Mouse (Mus musculus) embryonic facial prominence, embryonic 15.5 days (tissue): ENCODE results near the gene Hypk. TPM values are rescaled to one million over a fixed set of nuclear protein-coding genes. Genes with fewer than 3 reads are reported as not detected.
A peak's percentile ranks its signal among the peaks of the same experiment; 100 is the strongest.
"Not testable (repeated sequence)": the region's sequence is repeated elsewhere in the genome, so short reads cannot be mapped to it uniquely, and the experiment has no call there.

ENCODE experiments used
- ATAC-seq: fragments of 200-750 bp; cut with Nextera tagmentation; 2 replicates; pipeline ENCODE4 v1.8.0; 2017; ENCODE audit warnings: low read depth, moderate TSS enrichment; ENCODE audit not compliant: insufficient number of reproducible peaks, low FRiP score, low TSS enrichment
- H3K27ac ChIP-seq: fragments of 300-500 bp; sonication (generic); replicated peaks from 2 replicates; pipeline ENCODE4 v1.5.1; 2015; ENCODE audit warnings: mild to moderate bottlenecking, inconsistent platforms
- H3K27me3 ChIP-seq: fragments of 300-500 bp; sonication (generic); 2 replicates; pipeline ENCODE4 v1.6.1; 2015; ENCODE audit warnings: inconsistent platforms
- H3K36me3 ChIP-seq: fragments of 300-500 bp; sonication (generic); 2 replicates; pipeline ENCODE4 v1.6.1; 2015; ENCODE audit warnings: mild to moderate bottlenecking, inconsistent platforms
- H3K4me1 ChIP-seq: fragments of 300-500 bp; sonication (generic); 2 replicates; pipeline ENCODE4 v1.6.1; 2015; ENCODE audit warnings: inconsistent platforms
- H3K4me2 ChIP-seq: fragments of 300-500 bp; sonication (generic); replicated peaks from 2 replicates; pipeline ENCODE4 v1.6.1; 2015; ENCODE audit warnings: mild to moderate bottlenecking, inconsistent platforms
- H3K4me3 ChIP-seq: fragments of 300-500 bp; sonication (generic); replicated peaks from 2 replicates; pipeline ENCODE4 v1.5.1; 2015; ENCODE audit warnings: mild to moderate bottlenecking, inconsistent platforms
- H3K9ac ChIP-seq: fragments of 300-500 bp; sonication (generic); 2 replicates; pipeline ENCODE4 v1.6.1; 2015; ENCODE audit warnings: inconsistent platforms
- H3K9me3 ChIP-seq: fragments of 300-500 bp; sonication (generic); replicated peaks from 2 replicates; pipeline ENCODE4 v1.6.1; 2016; ENCODE audit warnings: inconsistent platforms
- WGBS: fragments of 180-500 bp; shearing (Covaris S2); methylation state at CpG from one replicate; pipeline ENCODE4 v1.1.7; 2015; 5-methylcytosine and 5-hydroxymethylcytosine counted together
- polyA plus RNA-seq: library from polyadenylated mRNA; unstranded; fragments of >200 nt; fragmentation: Nextera tagmentation; extraction: Ambion mirVana; gene quantifications from 2 replicates; pipeline ENCODE4 v1.2.1, GENCODE M21; 2015

Hypk gene
- polyA plus RNA-seq, 1 experiment from 2014 or later: 108 TPM

GRCm38 (mm10) chr2:121473301-121474179 lies 20.4 kb downstream of the Hypk start, which contains the start of gene Mfap1b:
Mfap1b (minus strand) TSS chr2:121474067.
- WGBS: 7% methylated on average over 41 of the region's 41 CpGs
- H3K27me3 ChIP-seq, H3K36me3 ChIP-seq, H3K9me3 ChIP-seq, H3K4me1 ChIP-seq: not testable (repeated sequence)
- Histone ChIP-seq H3K27ac (peak within 1 kb of the TSS; percentile 72), H3K4me2 (peak within 1 kb of the TSS; percentile 71), H3K9ac (peak within 1 kb of the TSS; percentile 64), H3K4me3 (peak within 1 kb of the TSS; percentile 65)
- ATAC-seq: peak; percentile 86

- H3K36me3 ChIP-seq: no peaks in the 10 kb centered on the region
- peak overlapping the region; percentile 65 for H3K4me3 ChIP-seq
- H3K9me3 ChIP-seq: no peaks in the 10 kb centered on the region
- 0 out of 2 replicates have a peak, but pooled peaks have one; percentile 15 for ATAC-seq
- WGBS: 31% methylated on average over 8 of the region's 8 CpGs
- H3K4me2 ChIP-seq: peak overlapping the region; percentile 71
- H3K27me3 ChIP-seq: no peaks in the 10 kb centered on the region
- H3K4me1 ChIP-seq: no peaks in the 10 kb centered on the region
- H3K9ac ChIP-seq: 0 out of 2 replicates have a peak overlapping the region, but pooled peaks have one; percentile 64
- H3K27ac ChIP-seq: peak overlapping the region; percentile 72
Observed at GRCm38 (mm10) chr2:121474180-121474535, 21.1 kb downstream of the Hypk start.

- ATAC-seq, H3K4me3 ChIP-seq, H3K4me1 ChIP-seq, H3K9ac ChIP-seq, H3K27me3 ChIP-seq, H3K9me3 ChIP-seq, H3K27ac ChIP-seq, H3K36me3 ChIP-seq, H3K4me2 ChIP-seq: not testable (repeated sequence)
- WGBS: 96% methylated on average over 2 of the region's 2 CpGs
Observed at GRCm38 (mm10) chr2:121475306-121475705, 22.2 kb downstream of the Hypk start.

GRCm38 (mm10) chr2:121477491-121478266 lies 24.6 kb downstream of the Hypk start:
- no peak overlapping the region for H3K4me3 ChIP-seq
- no peaks in the 10 kb centered on the region for H3K4me1 ChIP-seq
- no peaks in the 10 kb centered on the region for H3K9me3 ChIP-seq
- H3K9ac ChIP-seq: no peak overlapping the region
- no peaks in the 10 kb centered on the region for H3K36me3 ChIP-seq
- no peaks in the 10 kb centered on the region for H3K27me3 ChIP-seq
- 86% methylated on average over 3 of the region's 3 CpGs for WGBS
- ATAC-seq: no peak
- H3K4me2 ChIP-seq: no peak overlapping the region
- no peak overlapping the region for H3K27ac ChIP-seq

GRCm38 (mm10) chr2:121480498-121480897 lies 27.4 kb downstream of the Hypk start:
- no peaks in the 10 kb centered on the region for H3K9me3 ChIP-seq
- no peak overlapping the region for H3K4me2 ChIP-seq
- H3K36me3 ChIP-seq: no peaks in the 10 kb centered on the region
- no peak overlapping the region for H3K4me3 ChIP-seq
- no peak overlapping the region for H3K27ac ChIP-seq
- 56% methylated on average over 3 of the region's 3 CpGs for WGBS
- no peak overlapping the region for H3K9ac ChIP-seq
- no peak for ATAC-seq
- H3K4me1 ChIP-seq: no peaks in the 10 kb centered on the region
- no peaks in the 10 kb centered on the region for H3K27me3 ChIP-seq

GRCm38 (mm10) chr2:121480916-121481315 lies 27.8 kb downstream of the Hypk start:
- H3K4me3 ChIP-seq, H3K9me3 ChIP-seq, H3K36me3 ChIP-seq, H3K4me1 ChIP-seq, H3K9ac ChIP-seq, H3K4me2 ChIP-seq, H3K27ac ChIP-seq, H3K27me3 ChIP-seq, ATAC-seq: not testable (repeated sequence)
- 79% methylated on average over 13 of the region's 13 CpGs for WGBS

GRCm38 (mm10) chr2:121483576-121483975 lies 30.5 kb downstream of the Hypk start:
- H3K9ac ChIP-seq: no peak overlapping the region

GRCm38 (mm10) chr2:121484403-121484802 lies 31.3 kb downstream of the Hypk start:
- ATAC-seq, H3K4me2 ChIP-seq, H3K36me3 ChIP-seq, H3K4me3 ChIP-seq, H3K9me3 ChIP-seq, H3K4me1 ChIP-seq, H3K27ac ChIP-seq, H3K27me3 ChIP-seq, H3K9ac ChIP-seq: not testable (repeated sequence)
- 78% methylated on average over 2 of the region's 2 CpGs for WGBS

More at GRCm38 (mm10) chr2:121483576-121483975, 30.5 kb downstream of the Hypk start:
- Histone ChIP-seq H3K27ac (no peak overlapping the region), H3K36me3 (no peaks in the 10 kb centered on the region), H3K4me3 (no peak overlapping the region), H3K4me1 (no peaks in the 10 kb centered on the region), H3K27me3 (no peaks in the 10 kb centered on the region), H3K9me3 (no peaks in the 10 kb centered on the region), H3K4me2 (no peak overlapping the region)
- WGBS: 75% methylated on average over 8 of the region's 8 CpGs
- no peak for ATAC-seq

- H3K4me3 ChIP-seq, H3K9me3 ChIP-seq, H3K4me1 ChIP-seq, ATAC-seq, H3K4me2 ChIP-seq, H3K27me3 ChIP-seq, H3K27ac ChIP-seq, H3K9ac ChIP-seq, H3K36me3 ChIP-seq: not testable (repeated sequence)
- 70% methylated on average over 3 of the region's 6 CpGs for WGBS
Observed at GRCm38 (mm10) chr2:121501550-121501949, 48.5 kb downstream of the Hypk start.

GRCm38 (mm10) chr2:121505942-121506882 lies 53.1 kb downstream of the Hypk start, which contains the start of the genes Mfap1a and Wdr76:
Mfap1a (minus strand) TSS chr2:121506665.
Wdr76 (plus strand) TSS chr2:121506723.
- Histone ChIP-seq H3K4me3 (peak within 1 kb of the TSS; percentile 61), H3K27ac (0 out of 2 replicates have a peak within 1 kb of the TSS, but pooled peaks have one; percentile 44), H3K36me3 (peaks cover 13% of the 10 kb centered on the region), H3K9ac (peak within 1 kb of the TSS; percentile 65), H3K4me2 (peak within 1 kb of the TSS; percentile 60), H3K4me1 (peaks cover 14% of the 10 kb centered on the region)
- H3K27me3 ChIP-seq, H3K9me3 ChIP-seq: not testable (repeated sequence)
- ATAC-seq: peak; percentile 87; the same call in 1 of the 2 replicates
- WGBS: 4% methylated on average over 42 of the region's 42 CpGs
